Mouse (Mus musculus) duodenum, adult 2 months (tissue): ENCODE data around the gene Olfr62. TPM values are rescaled to one million over a fixed set of nuclear protein-coding genes. Genes with fewer than 3 reads are reported as not detected.

Experiments
- polyA plus RNA-seq: library from polyadenylated mRNA; depleted of rRNA; stranded (reverse); fragments of >200 nt; gene quantifications from 2 replicates; pipeline ENCODE4 v1.2.3, GENCODE M21; 2012; ENCODE audit warnings: low replicate concordance; rRNA removed

Gene Olfr62
- polyA plus RNA-seq, result not detected in 2 replicates

DNA sequence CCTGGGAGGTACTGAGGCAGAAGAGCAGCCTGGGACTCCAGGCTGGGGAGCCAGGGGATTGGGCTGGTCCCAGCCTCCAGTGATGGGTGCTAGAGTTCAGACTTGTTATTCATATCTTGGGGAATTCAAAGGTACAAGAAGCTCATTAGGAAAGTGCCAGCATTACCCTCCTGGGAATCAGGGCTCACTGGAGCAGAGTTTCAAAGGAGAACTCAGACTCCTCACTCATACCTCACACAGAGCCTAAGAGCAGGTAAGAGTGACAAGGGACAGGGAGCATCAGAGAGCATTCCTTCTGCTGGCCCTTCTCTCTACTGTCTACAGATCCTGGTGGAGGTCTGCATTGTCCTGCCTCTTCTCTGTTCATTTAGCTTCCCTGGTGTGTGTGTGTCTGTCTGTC is at the start of gene Olfr62:
Gene Olfr62, plus strand, starts transcription at position 301 of the 400 bp plus-strand sequence.

DNA sequence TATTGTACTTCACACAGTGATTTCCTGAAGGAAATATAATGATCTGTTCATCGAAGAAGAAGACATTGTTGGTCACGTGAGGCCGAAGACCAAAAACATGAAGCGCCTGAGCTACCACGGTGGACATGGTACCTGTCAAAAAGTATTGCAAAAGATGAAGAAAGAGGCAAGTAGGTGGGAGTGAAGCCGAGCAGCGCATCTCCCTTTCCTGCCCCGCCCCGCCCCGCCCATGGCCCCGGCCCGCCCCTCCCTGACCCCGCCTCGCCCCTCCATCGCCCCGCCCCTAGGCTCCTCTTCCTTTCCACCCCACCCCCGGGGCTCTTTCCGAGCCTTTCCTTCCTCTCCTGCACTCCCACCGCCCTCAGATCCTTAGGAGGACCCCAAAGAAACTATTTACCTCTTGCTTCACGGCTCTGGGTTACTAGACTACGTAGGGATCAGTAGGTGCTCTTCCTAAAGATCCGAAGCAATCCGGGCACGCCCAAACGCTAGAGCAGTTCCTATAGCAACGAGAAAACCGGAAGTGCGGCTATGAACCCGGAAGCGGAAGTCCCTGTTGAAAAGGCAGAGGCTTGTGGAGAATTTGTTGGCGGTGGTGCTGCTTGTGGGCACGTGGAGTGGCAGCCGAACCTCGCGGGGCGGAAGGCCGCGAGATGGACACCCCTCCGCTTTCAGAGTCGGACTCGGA is 38.3 kb upstream of the Olfr62 start, which contains the start of the genes Cfap57 and Ebna1bp2:
Gene Cfap57, minus strand, starts transcription at position 499 of the 688 bp plus-strand sequence.
Gene Ebna1bp2, plus strand, starts transcription at position 521 of the 688 bp plus-strand sequence.

DNA sequence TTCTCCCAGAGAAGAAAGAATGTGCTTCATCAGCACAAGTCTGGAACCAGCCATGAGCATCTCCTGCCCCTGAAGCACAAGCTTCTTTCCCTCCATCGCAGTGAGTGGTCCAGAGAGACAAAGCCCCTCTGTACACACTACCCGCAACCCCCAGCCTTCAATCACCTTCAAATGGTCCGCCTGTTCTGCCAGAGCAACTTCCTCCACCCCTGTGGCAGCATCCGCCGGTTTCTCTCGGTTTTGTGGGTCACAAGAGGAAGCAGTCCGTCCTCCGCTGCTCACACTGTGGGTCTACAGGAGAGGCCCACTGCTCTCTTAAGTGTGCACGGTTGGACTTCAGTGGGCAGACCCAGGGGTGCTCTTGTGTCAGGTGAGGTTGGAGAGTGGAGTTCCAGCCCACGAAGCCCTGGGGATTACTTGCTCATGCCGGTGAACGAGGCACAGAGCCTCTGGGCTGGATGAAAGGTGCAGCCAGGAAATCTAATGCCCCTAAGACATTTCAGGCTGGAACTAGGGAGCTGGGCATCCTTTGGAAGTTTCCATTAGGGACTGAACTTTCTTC is 33.7 kb downstream of the Olfr62 start, which contains the start of gene Olfr1342:
Gene Olfr1342, minus strand, starts transcription at position 345 of the 562 bp plus-strand sequence.

DNA sequence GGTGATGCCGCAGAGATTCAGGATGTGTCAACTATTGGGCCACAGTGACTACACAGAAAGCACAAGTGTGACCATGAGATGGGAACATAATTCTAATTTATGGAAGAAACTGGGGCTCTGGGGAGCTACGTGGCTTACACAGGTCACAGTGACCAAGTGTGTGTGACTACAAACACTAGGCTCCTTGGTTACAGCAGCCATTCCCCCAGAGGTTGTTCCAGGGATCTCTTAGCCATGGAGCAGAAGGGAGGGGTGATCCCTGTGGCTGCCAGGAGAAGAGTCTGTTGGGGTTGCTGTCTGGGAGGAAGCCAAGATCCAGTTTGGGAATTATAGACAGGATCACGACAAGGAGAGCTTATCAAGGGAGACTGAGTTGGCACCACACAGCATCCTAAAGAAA is 44.5 kb downstream of the Olfr62 start, which contains the start of gene Olfr1341:
Gene Olfr1341, plus strand, starts transcription at position 301 of the 400 bp plus-strand sequence.

Other genes with a start within 250 kb of the Olfr62 start
- 29.0 and 35.2 TPM in 2 replicates for gene Szt2, start 249.7 kb upstream of the Olfr62 start, polyA plus RNA-seq
- 13.4 and 14.1 TPM in 2 replicates for gene Med8, start 249.6 kb upstream of the Olfr62 start, polyA plus RNA-seq
- 190 and 291 TPM in 2 replicates for gene Elovl1, start 230.9 kb upstream of the Olfr62 start, polyA plus RNA-seq
- gene Cdc20, start 221.6 kb upstream of the Olfr62 start, polyA plus RNA-seq, result 30.1 and 32.3 TPM in 2 replicates
- 0.09 TPM in 1 of 2 replicates, not detected in the other for gene Mpl, start 201.4 kb upstream of the Olfr62 start, polyA plus RNA-seq
- 11.4 and 13.4 TPM in 2 replicates for gene Tie1, start 168.9 kb upstream of the Olfr62 start, polyA plus RNA-seq
- gene 2610528J11Rik, start 132.0 kb upstream of the Olfr62 start, polyA plus RNA-seq, result 123 and 172 TPM in 2 replicates
- 39.9 and 58.3 TPM in 2 replicates for gene Tmem125, start 114.9 kb upstream of the Olfr62 start, polyA plus RNA-seq
- 0.09 TPM in 1 of 2 replicates, not detected in the other for gene Cfap57, start 38.2 kb upstream of the Olfr62 start, polyA plus RNA-seq
- gene Ebna1bp2, start 38.2 kb upstream of the Olfr62 start, polyA plus RNA-seq, result 5.3 and 6.0 TPM in 2 replicates
- not detected in 2 replicates for gene Olfr1342, start 33.8 kb downstream of the Olfr62 start, polyA plus RNA-seq
- gene Olfr1341, start 44.6 kb downstream of the Olfr62 start, polyA plus RNA-seq, result not detected in 2 replicates
- gene Olfr1340, start 61.2 kb downstream of the Olfr62 start, polyA plus RNA-seq, result not detected in 2 replicates
- not detected in 2 replicates for gene Olfr1339, start 73.2 kb downstream of the Olfr62 start, polyA plus RNA-seq
- not detected in 2 replicates for gene Olfr1338, start 99.8 kb downstream of the Olfr62 start, polyA plus RNA-seq
- gene Olfr1337, start 123.6 kb downstream of the Olfr62 start, polyA plus RNA-seq, result not detected in 2 replicates
- gene Olfr1335, start 151.0 kb downstream of the Olfr62 start, polyA plus RNA-seq, result not detected in 2 replicates
- not detected in 2 replicates for gene Olfr1333, start 177.3 kb downstream of the Olfr62 start, polyA plus RNA-seq
- not detected in 2 replicates for gene Olfr1331, start 205.7 kb downstream of the Olfr62 start, polyA plus RNA-seq
- gene Olfr1330, start 229.6 kb downstream of the Olfr62 start, polyA plus RNA-seq, result not detected in 2 replicates